22 mouse cellular contexts compared by ENCODE assay signal in the genomic region with DNA sequence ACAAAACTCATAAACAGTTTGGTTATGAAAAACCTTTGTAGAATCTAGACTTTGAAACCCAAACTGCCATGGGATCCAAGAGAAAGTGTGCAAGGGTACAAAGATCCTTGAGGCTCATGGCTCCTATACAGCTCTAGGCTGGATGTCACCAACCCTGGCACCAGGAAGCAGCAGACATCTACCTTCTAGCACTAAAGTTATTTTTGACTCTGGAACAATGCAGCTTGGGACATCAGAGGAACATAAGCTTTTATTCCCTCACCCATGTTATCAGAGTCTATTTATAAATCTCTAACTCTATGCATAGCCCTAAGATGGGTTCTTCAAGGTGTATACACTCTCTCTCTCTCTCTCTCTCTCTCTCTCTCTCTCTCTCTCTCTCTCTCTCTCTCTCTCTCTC.
DNase-seq lines count a peak whose midpoint lies in the region; ATAC-seq and TF ChIP-seq lines count a peak whose summit lies in the region.
"Had no signal": no experiment of that assay in that cellular context is flagged by ENCODE, and none has a peak within 500 bp of the region (broad histone marks: within the 10 kb centered on the region; RNA-seq: fewer than 3 reads in every experiment).

No protein-coding gene starts in this region.

- ATAC-seq in liver, postnatal 0 days = no peak
- peak; percentile 52; the same call in 1 of the 2 replicates for ATAC-seq in heart, embryonic 11.5 days (replicated peaks; ENCODE audit: insufficient number of reproducible peaks, low FRiP score, low TSS enrichment)
- peak; percentile 76 for ATAC-seq in heart, embryonic 15.5 days (replicated peaks; ENCODE audit: insufficient number of reproducible peaks, insufficient read depth, low FRiP score, low read depth)
- ATAC-seq: forebrain, embryonic 14.5 days; intestine, embryonic 16.5 days had no signal

- H3K36me3 ChIP-seq in liver, adult 2 months (ENCODE audit: control insufficient read depth, insufficient read depth, low read length) = no peaks in the 10 kb centered on the region
- no peaks in the 10 kb centered on the region for H3K36me3 ChIP-seq in liver, postnatal 0 days (replicated peaks; ENCODE audit: insufficient read depth, low read length)
- no peaks in the 10 kb centered on the region for H3K36me3 ChIP-seq in heart, embryonic 11.5 days (ENCODE audit: control insufficient read depth, insufficient read depth, low read length)
- H3K36me3 ChIP-seq in heart, embryonic 15.5 days = no peaks in the 10 kb centered on the region
- H3K36me3 ChIP-seq: embryonic facial prominence, embryonic 15.5 days; forebrain, embryonic 10.5 days; hindbrain, embryonic 10.5 days had no signal

- H3K27ac ChIP-seq in liver, adult 2 months (replicated peaks; ENCODE audit: insufficient read depth, low read depth, low read length) = no peak overlapping the region
- H3K27ac ChIP-seq in liver, postnatal 0 days (ENCODE audit: low read depth) = no peak overlapping the region
- H3K27ac ChIP-seq in heart, embryonic 11.5 days (ENCODE audit: low read depth, low read length) = no peak overlapping the region
- peak overlapping the region; percentile 73 for H3K27ac ChIP-seq in heart, embryonic 15.5 days
- H3K27ac ChIP-seq: embryonic facial prominence, embryonic 15.5 days; forebrain, embryonic 10.5 days; hindbrain, embryonic 10.5 days; hindbrain, embryonic 14.5 days had no signal

- peak; percentile 39 for DNase-seq in liver, adult 2 months (ENCODE audit: extremely low read depth, low read depth, low spot score)
- no peak for DNase-seq in liver, postnatal 0 days
- peak; percentile 14 for DNase-seq in heart, postnatal 4 days
- no peak for DNase-seq in thymus, postnatal 10 days (ENCODE audit: low spot score in 2 of 2)
- no peak for DNase-seq in spleen, adult 12 weeks (ENCODE audit: low spot score)
- DNase-seq in adrenal gland, adult 2 months = no peak
- DNase-seq: adrenal gland, adult 8-10 months; adrenal gland, postnatal 36 days; cerebellum, adult 2 months; cerebellum, postnatal 14 days; embryo, embryonic 11 days; gastrocnemius, postnatal 10 days; kidney, adult 2 months had no signal

- no peaks in the 10 kb centered on the region for H3K27me3 ChIP-seq in liver, adult 2 months (ENCODE audit: control insufficient read depth, insufficient read depth, low read length)
- no peaks in the 10 kb centered on the region for H3K27me3 ChIP-seq in liver, postnatal 0 days (ENCODE audit: insufficient read depth, low read length)
- no peaks in the 10 kb centered on the region for H3K27me3 ChIP-seq in heart, embryonic 11.5 days (ENCODE audit: control insufficient read depth, insufficient read depth, low read length)
- H3K27me3 ChIP-seq in heart, embryonic 15.5 days = no peaks in the 10 kb centered on the region
- H3K27me3 ChIP-seq: embryonic facial prominence, embryonic 15.5 days had no signal

- no peak overlapping the region for H3K9ac ChIP-seq in liver, adult 2 months (ENCODE audit: low read depth, low read length)
- H3K9ac ChIP-seq in liver, postnatal 0 days (replicated peaks) = no peak overlapping the region
- no peak overlapping the region for H3K9ac ChIP-seq in heart, embryonic 11.5 days (ENCODE audit: low read depth, low read length)
- H3K9ac ChIP-seq in heart, embryonic 15.5 days = no peak overlapping the region
- H3K9ac ChIP-seq: embryonic facial prominence, embryonic 15.5 days; hindbrain, embryonic 14.5 days had no signal

- no peak for TF ChIP-seq POLR2A in liver, adult 2 months (IDR thresholded peaks at IDR 0.05; ENCODE audit: extremely low read depth, insufficient read depth, low read length)

- H3K4me1 ChIP-seq in liver, adult 2 months (ENCODE audit: control insufficient read depth, insufficient read depth, low read length) = no peaks in the 10 kb centered on the region
- H3K4me1 ChIP-seq in liver, postnatal 0 days (ENCODE audit: insufficient read depth) = no peaks in the 10 kb centered on the region
- no peaks in the 10 kb centered on the region for H3K4me1 ChIP-seq in heart, embryonic 11.5 days (ENCODE audit: control insufficient read depth, insufficient read depth, low read length)
- peaks cover 5% of the 10 kb centered on the region; the same call in 1 of the 2 replicates for H3K4me1 ChIP-seq in heart, embryonic 15.5 days (replicated peaks)
- H3K4me1 ChIP-seq: embryonic facial prominence, embryonic 15.5 days; forebrain, embryonic 10.5 days; hindbrain, embryonic 10.5 days had no signal

- H3K79me2 ChIP-seq in liver, adult 2 months (ENCODE audit: control insufficient read depth, insufficient read depth, low read length) = no peaks in the 10 kb centered on the region

- no peaks in the 10 kb centered on the region for H3K9me3 ChIP-seq in liver, postnatal 0 days (ENCODE audit: low read length)
- no peaks in the 10 kb centered on the region for H3K9me3 ChIP-seq in heart, embryonic 11.5 days (replicated peaks; ENCODE audit: control insufficient read depth, low read length)
- H3K9me3 ChIP-seq in heart, embryonic 15.5 days (replicated peaks) = no peaks in the 10 kb centered on the region
- H3K9me3 ChIP-seq: embryonic facial prominence, embryonic 15.5 days; forebrain, embryonic 10.5 days; hindbrain, embryonic 10.5 days had no signal

- no peak overlapping the region for H3K4me3 ChIP-seq in liver, adult 2 months (ENCODE audit: insufficient read depth, low read depth, low read length)
- no peak overlapping the region for H3K4me3 ChIP-seq in liver, postnatal 0 days (ENCODE audit: low read depth, low read length)
- H3K4me3 ChIP-seq in heart, embryonic 11.5 days (ENCODE audit: low read depth, low read length) = no peak overlapping the region
- H3K4me3 ChIP-seq in heart, embryonic 15.5 days = no peak overlapping the region
- H3K4me3 ChIP-seq: embryonic facial prominence, embryonic 15.5 days; erythroblast, embryonic 14.5 days; forebrain, embryonic 10.5 days; hindbrain, embryonic 10.5 days had no signal

- H3K4me2 ChIP-seq in liver, postnatal 0 days (ENCODE audit: low read depth, low read length) = no peak overlapping the region
- H3K4me2 ChIP-seq in heart, embryonic 11.5 days = no peak overlapping the region
- H3K4me2 ChIP-seq in heart, embryonic 15.5 days = no peak overlapping the region
- H3K4me2 ChIP-seq: embryonic facial prominence, embryonic 15.5 days; hindbrain, embryonic 14.5 days had no signal

- no peak for TF ChIP-seq CTCF in liver, adult 2 months (IDR thresholded peaks at IDR 0.05; ENCODE audit: low read depth, low read length)
- TF ChIP-seq CTCF in liver, postnatal 0 days (IDR thresholded peaks at IDR 0.05; ENCODE audit: low read depth) = no peak

- TF ChIP-seq EP300 in liver, postnatal 0 days (IDR thresholded peaks at IDR 0.05; ENCODE audit: low read depth) = no peak

Comparison
In these comparisons a context has a peak if more than half of its experiments do, and no peak if none do; other contexts are left out.
1. DNase-seq: peak in liver, adult 2 months (single experiment) and heart, postnatal 4 days (single experiment); none in liver, postnatal 0 days (single experiment), thymus, postnatal 10 days (0 of 2), spleen, adult 12 weeks (single experiment) and adrenal gland, adult 2 months (single experiment).